Mouse (Mus musculus): Measurements from ENCODE around the gene Tgfbr3l.

GRCm38 (mm10) chr8:4258678-4259077 is 10.7 kb downstream of the Tgfbr3l start:
- TF ChIP-seq CTCF (IDR thresholded peaks at IDR 0.05; ENCODE audit: control insufficient read depth, insufficient read depth, insufficient read length), result no peak
- TF ChIP-seq USF1 (IDR thresholded peaks at IDR 0.05; ENCODE audit: low read depth), result no peak
- TF ChIP-seq MYOG (IDR thresholded peaks at IDR 0.05; ENCODE audit: control insufficient read depth, extremely low read depth, insufficient read length), result no peak
- TF ChIP-seq MAX (IDR thresholded peaks at IDR 0.05), result no peak
- TF ChIP-seq CEBPB (IDR thresholded peaks at IDR 0.05; ENCODE audit: low read depth), result no peak
- TF ChIP-seq MYOD1 (IDR thresholded peaks at IDR 0.05; ENCODE audit: control insufficient read depth, insufficient read length, low read depth), result no peak
- TF ChIP-seq FOSL1 (IDR thresholded peaks at IDR 0.05; ENCODE audit: insufficient read depth, low read length, poor library complexity, severe bottlenecking), result no peak

Data from C2C12 (cell line).